Mouse (Mus musculus) adrenal gland, postnatal 25 days (tissue): ENCODE results near the gene Ficd. TPM values are rescaled to one million over a fixed set of nuclear protein-coding genes. Genes with fewer than 3 reads are reported as not detected.
"Not testable (repeated sequence)": the region's sequence is repeated elsewhere in the genome, so short reads cannot be mapped to it uniquely, and the experiment has no call there.

Experiments
- DNase-seq: peaks from one replicate; pipeline ENCODE4 v3.0.0; 2021; ENCODE audit warnings: mixed read lengths
- total RNA-seq: library from RNA; stranded (reverse); gene quantifications from 2 replicates; pipeline ENCODE4 v1.2.3, GENCODE M21; 2021

Ficd gene
- total RNA-seq, 1 experiment from 2014 or later: 16.0 TPM

DNA sequence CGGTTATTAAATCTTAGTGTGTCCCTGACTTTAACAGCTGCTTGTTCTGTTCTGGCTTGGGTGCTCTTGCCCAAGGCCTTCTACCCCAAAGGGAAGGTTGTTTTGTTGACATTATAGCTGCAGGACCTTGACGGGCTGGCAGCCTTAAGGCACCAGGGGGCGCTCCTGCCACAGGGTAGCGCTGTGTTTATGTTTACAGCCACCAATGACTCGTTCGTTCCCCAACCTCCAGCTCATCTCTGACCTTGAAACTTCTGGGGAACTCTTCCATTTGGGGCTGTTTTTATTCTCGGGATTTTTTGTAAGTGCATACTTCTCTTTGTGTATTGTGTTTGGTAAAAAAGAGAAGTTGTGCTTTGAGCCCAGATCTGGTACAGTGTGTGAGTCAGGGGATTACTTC is 38.1 kb downstream of the Ficd start:
- peak; percentile 95 for DNase-seq

DNA sequence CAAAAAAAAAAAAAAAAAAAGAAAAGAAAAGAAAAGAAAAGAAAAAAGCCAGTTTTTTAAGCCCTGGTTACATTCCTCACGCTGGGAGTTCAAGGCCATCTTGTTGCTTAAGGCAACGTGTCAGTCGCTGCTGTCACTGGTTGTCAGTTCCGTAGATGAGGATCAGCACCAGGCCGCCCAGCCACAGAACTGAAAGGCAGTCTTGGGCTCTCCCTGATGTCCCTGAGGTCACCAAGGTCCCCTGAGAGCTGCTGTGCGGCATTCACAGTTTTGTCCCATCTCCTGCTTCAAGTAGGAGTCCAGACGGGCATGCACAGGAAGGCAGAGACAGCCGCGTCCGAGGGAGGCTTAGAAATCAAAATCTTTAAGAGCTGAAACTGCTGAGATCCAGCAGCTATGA is 40.0 kb downstream of the Ficd start:
- DNase-seq: peak; percentile 25

DNA sequence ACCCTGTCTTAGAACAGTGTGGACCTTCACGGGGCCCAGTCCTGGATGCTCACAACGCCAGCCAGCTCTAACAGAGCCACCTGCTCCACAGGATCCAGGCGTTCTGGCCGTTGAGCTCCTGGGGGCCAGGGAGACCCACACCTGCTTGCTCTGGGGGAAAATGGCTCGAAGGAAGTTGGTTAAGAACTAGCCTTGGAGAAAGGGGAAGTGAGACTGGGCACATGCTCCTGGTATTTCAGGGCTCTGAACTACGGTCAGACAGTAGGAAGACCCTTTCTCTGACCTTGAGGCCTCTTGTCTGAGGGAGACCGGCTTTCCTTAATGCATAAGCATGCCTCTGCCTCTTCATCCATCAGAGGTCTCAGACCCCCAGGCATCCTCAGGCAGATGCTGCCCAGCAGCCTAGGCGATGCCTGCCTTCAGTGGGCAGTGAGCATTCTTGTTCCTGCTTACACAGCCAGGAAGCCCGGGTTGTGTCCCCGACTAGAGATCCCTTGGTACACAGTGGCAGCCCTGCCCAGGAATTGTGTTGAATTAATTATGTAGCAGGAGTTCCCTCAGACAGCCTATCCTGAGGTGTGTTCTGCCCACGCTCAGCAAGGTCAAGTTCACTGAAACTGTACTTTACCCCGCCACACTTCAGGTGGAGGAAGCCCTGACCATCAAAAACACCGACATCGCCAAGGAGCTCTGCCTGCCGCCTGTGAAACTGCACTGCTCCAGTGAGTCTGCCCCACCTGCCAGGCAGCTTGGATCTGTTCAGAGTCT is 40.7 kb downstream of the Ficd start:
- no peak for DNase-seq

DNA sequence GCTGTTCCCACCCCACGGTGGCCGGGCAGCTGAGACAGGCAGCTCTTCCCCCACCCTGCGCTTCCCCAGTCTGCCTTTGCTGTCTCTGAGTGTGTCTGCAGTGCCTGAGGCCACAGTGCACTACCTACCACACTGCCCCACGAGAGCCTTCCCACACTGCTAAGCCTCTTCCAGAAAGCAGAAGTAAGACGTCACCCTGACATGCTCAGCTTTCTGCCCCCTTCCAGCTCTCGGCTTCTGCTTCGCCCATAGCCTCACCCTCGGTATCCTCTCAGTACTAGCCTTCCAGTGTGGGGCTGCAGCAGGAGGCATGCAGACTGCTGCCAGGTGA is 41.3 kb downstream of the Ficd start:
- DNase-seq: no peak

DNA sequence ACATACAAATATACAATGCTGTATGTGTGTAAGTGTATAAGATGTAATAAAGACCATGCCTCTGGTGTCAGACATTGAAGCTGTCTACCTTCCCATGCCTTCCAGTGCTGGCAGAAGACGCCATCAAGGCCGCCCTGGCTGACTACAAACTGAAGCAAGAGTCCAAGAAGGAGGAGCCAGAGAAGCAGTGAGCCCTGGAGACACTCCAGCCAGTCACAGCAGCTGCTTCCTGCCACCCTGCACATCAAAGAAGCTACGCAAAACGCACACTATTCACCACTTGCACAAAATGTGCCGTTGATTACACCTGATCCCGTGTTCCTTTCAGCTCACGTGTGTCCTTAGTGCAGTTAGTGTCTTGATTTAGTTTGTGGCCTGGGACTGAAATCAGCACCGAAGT is 42.1 kb downstream of the Ficd start:
- DNase-seq: peak; percentile 55

- DNase-seq: no peak
Measured at GRCm38 (mm10) chr5:113779569-113779968, 44.0 kb downstream of the Ficd start.

DNA sequence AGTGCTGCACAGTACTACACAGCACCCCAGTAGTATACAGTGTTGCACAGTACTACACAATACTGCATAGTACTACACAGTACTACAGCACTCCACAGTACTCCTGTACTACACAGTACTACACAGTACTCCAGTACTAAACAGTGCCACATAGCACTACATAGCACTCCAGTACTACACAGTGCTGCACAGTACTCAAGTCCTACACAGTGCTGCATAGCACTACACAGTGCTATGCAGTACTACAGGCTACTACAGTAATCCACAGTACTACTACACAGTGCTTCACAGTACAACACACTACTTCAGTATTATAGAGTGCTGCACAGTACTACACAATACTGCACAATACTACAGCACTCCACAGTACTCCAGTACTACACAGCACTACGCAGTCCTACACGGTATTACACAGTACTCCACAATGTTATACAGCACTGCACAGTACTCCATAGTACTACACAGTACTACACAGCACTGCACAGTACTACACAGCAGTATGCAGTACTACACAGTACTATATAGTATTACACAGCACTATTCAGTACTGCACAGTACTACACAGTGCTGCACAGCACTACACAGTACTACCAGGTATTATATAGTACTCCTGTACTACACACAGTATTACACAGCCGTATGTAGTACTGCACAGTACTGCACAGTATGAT is 44.6 kb downstream of the Ficd start:
- no peak for DNase-seq

- no peak for DNase-seq
Measured at GRCm38 (mm10) chr5:113780763-113781162, 45.2 kb downstream of the Ficd start.

GRCm38 (mm10) chr5:113781254-113781653 is 45.7 kb downstream of the Ficd start:
- no peak for DNase-seq

DNA sequence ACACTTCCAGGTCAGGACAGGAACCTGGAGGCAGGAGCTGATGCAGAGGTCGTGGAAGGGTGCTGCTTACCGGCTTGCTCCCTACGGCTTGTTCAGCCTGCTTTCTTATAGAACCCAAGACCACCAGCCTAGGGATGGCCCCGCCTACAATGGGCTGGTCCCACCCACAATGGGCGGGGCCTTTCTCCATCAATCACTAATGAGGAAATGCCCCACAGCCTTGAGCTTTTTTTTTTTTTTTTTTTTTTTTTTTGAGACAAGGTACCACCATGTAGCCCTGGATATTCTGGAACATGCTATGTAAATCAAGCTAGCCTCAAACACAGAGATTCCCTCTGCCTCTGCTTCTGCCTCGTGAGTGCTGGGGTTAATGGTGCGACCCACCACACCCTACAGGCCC is 46.3 kb downstream of the Ficd start:
- no peak for DNase-seq

- no peak for DNase-seq
Measured at GRCm38 (mm10) chr5:113782624-113783023, 47.0 kb downstream of the Ficd start.

- DNase-seq: no peak
Measured at GRCm38 (mm10) chr5:113783581-113784001, 48.0 kb downstream of the Ficd start.

GRCm38 (mm10) chr5:113784104-113784503 is 48.5 kb downstream of the Ficd start:
- not testable (repeated sequence) for DNase-seq

- no peak for DNase-seq
Measured at GRCm38 (mm10) chr5:113786985-113787384, 51.4 kb downstream of the Ficd start.

DNA sequence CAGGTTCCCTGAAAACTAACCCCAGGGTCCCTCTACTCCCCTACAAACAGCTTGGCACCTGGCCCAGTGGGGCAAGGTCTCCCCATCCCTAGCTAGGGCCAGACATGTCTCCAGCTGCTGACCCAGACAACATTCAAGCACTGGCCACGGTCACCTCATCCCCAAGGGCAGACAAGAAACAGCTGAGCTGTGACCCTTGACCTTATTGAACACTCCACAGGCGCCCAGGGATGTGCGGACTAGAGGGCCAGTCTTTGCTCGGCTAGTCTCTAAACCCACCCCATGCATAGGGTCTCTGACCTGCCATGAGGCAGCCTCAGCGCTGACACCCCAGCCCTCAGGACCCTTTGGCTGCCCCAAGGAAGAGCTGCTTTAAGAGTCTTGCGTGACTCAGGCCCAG is 53.0 kb downstream of the Ficd start:
- no peak for DNase-seq

- no peak for DNase-seq
Measured at GRCm38 (mm10) chr5:113789075-113789788, 53.6 kb downstream of the Ficd start.

Other genes with a start within 250 kb of the Ficd start
- gene Wscd2, start 245.5 kb upstream of the Ficd start, total RNA-seq: 3.4 and 5.8 TPM in 2 replicates
- 9.3 and 12.9 TPM in 2 replicates for gene Cmklr1, start 85.4 kb upstream of the Ficd start, total RNA-seq
- not detected in 2 replicates for gene 1700069L16Rik, start 11.0 kb upstream of the Ficd start, total RNA-seq
- 45.0 and 50.7 TPM in 2 replicates for gene Sart3, start 36.7 kb downstream of the Ficd start, total RNA-seq
- 708 and 898 TPM in 2 replicates for gene Iscu, start 36.9 kb downstream of the Ficd start, total RNA-seq
- gene Tmem119, start 64.7 kb downstream of the Ficd start, total RNA-seq: 5.4 and 7.7 TPM in 2 replicates
- gene Selplg, start 96.8 kb downstream of the Ficd start, total RNA-seq: 1.5 and 3.3 TPM in 2 replicates
- 43.3 and 52.6 TPM in 2 replicates for gene Coro1c, start 173.0 kb downstream of the Ficd start, total RNA-seq